Mouse (Mus musculus): ENCODE results near the gene Ruvbl1. TPM values are rescaled to one million over a fixed set of nuclear protein-coding genes. Genes with fewer than 3 reads are reported as not detected.

Gene Ruvbl1
- polyA plus RNA-seq, 2 experiments from 2014 or later, result 62.1 to 85.0 TPM

DNA sequence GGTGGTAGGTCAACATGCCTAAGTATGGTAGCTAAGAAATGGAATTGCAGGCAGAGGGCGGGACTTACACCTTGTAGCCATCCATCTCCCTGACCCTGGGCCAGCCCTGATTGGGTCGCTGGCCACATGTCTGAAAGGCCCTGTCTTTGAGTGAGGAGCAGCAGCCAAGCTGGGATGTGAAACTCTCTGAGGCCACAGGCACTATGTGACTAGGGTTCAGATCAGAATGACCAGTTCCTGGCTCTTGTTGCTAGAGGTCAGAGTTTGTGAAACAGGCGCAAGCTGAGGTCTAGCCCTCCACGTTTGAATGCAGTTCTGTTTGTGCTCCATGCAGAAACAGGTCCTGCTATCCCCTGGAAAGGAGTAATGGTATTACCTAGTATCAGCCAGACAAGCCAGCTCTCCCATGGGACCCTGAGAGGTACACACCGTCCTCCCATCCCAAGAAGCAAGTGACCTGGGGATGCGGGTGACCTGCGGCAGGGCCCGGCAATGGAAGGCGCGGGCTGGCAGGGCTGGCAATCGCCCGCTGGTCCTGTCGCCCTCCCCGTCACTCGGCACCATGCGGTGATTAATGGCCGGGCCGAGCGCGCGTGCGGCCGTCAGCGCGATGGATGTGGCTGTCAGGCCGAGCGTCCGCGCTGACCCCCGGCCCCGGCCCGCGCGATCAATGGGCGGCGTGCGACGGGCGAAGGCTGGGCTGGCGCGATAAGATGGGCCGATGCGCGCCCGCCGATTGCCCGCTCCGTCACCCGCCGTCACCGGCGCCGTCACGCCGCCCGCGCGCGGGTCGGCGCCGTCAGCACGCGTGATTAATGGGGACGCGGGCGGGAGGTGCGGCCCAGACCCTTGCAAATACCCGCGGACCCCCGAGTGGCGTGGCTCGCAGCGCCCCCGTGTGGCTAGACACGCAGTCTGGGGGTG, 34.5 kb downstream of the Ruvbl1 start:
- ATAC-seq, result peak; percentile 39

GRCm38 (mm10) chr6:88500405-88500767, 35.2 kb downstream of the Ruvbl1 start:
- peak; percentile 26 for ATAC-seq

DNA sequence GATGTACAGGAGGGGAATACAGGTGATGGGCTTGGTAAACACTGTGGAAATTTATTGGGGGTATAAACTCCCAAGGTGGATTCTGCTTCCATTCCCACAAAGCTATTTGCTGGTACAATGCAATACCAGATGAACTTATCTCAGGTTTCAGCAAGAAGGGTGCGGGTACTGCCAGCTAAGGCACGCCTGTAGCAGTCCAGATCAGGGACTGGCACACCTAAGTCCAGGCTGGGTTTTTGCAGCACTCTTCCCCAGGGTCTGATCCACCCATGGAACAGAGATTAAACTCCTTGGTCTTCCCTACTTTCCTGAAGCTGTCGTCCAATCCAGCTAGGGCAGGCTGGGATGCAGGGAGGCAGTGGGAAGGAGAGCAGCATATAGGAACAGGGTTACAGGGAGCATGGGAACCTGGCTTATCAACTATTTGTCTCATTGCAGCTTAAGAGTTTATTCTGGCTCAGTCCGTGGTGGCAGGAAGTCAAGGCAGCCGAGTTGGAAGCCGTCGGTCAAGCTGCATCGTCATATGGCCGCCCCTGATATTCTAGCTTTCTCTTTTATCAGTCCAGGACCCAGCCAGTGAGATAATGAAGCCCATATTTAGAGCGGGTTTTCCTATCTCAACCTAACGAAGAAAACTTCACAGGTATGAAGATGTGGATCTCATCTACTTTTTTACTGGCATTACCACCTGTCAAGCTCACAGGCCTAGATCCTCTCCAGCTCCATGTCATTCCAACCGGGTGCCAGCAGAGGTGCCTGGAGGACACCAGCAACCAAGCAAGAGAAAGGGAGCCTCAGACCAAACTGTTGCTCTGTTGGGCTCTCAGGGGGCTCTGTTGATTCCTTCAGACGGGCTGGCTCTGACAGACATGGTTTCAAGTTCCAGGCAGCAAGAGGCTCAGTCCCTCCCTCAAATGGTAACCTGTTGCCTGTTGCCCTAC, 37.1 kb downstream of the Ruvbl1 start:
- ATAC-seq, result no peak

DNA sequence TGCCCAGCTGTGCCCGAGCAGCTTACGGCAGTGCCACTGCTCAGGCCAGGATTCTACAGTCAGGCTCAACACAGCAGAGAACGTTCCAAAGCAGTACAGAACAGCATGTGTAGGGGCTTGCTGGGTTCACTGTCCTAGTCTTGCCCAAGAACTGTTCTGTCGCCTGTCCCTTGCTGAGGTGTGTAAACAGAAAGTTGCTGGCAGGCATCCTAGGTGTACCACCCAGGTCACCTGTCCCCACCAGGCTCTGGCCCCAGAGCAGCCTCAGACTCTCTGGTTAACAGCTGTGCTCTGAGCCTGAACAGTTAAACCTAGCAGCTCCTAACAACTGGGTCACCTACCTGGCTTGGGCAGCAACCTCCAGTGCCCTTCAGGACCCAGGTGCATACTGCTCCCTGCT, 37.8 kb downstream of the Ruvbl1 start:
- ATAC-seq, result no peak

- ATAC-seq, result no peak
These were observed 48.8 kb downstream of the Ruvbl1 start for GRCm38 (mm10) chr6:88513984-88514383.

DNA sequence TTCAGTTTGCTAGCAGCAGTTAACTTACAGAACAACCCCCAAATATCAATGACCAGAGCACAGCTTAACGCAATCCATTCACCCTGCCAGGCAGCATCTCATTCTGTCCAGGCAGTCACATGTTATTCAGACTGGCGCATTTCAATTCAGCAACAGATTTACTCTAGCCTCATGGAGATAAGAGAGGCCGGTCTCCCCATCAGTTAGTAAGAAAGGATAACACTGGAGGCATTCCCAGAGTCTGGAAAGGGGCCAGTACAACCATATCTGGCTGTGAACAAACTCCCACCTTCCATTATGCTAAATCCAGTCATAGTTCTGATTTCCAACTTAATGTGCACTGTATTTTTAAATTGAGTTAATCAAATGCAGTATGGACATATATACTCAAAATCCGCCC, 49.3 kb downstream of the Ruvbl1 start:
- no peak for ATAC-seq

GRCm38 (mm10) chr6:88515971-88516370, 50.8 kb downstream of the Ruvbl1 start:
- ATAC-seq, result no peak

- no peak for ATAC-seq
These were observed 51.5 kb downstream of the Ruvbl1 start for GRCm38 (mm10) chr6:88516667-88517066.

GRCm38 (mm10) chr6:88517701-88518403, 52.6 kb downstream of the Ruvbl1 start:
- ATAC-seq, result peak; percentile 1

- peak; percentile 93 for ATAC-seq
These were observed 53.4 kb downstream of the Ruvbl1 start, which contains the start of gene Sec61a1 for GRCm38 (mm10) chr6:88518404-88519263. Gene Sec61a1, minus strand, starts transcription at chr6:88518905.

DNA sequence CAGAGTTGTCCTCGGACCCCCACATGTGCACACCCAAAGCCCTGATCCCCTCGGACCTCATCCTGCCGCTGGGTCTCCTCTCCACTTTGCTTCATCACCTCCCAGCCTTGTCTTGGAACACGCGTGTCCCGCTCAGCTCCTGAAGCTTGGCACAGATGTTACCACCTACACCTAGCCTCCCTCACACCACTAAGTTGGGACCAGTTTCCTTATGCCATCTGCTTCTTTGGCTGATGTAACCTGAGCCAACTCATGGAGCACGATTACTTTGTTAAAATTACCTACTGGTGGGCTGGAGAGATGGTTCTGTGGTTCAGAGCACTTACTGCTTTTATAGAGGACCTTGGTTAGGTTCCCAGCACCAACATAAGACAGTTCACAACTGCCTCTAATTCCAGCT, 56.6 kb downstream of the Ruvbl1 start:
- ATAC-seq, result no peak

- no peak for ATAC-seq
These were observed 57.4 kb downstream of the Ruvbl1 start for GRCm38 (mm10) chr6:88522606-88523005.

GRCm38 (mm10) chr6:88523043-88523442, 57.8 kb downstream of the Ruvbl1 start:
- no peak for ATAC-seq

DNA sequence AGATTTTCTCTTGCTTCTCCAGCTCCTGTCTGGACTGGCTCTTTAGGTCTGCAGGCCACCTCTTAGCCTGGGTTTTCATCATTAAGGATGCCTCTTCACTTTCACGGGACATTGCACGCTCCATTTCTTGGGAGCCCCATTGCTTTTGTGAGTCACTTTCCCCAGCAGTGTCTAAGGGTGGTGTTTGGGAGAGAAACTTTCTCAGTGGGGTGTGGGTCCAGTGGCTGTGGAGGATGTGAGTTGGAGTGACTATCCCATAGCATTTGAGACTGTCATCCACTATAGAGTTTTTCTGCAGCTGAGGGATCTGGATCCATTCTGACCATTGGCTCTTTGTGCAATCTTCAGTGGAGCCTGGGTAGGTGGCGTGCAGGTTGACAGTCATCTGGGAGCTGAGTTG, 58.2 kb downstream of the Ruvbl1 start:
- ATAC-seq, result no peak

GRCm38 (mm10) chr6:88524056-88524455, 58.8 kb downstream of the Ruvbl1 start:
- no peak for ATAC-seq

- no peak for ATAC-seq
These were observed 65.1 kb downstream of the Ruvbl1 start for GRCm38 (mm10) chr6:88530306-88530705.

GRCm38 (mm10) chr6:88540093-88540755, 75.0 kb downstream of the Ruvbl1 start:
- no peak for ATAC-seq

DNA sequence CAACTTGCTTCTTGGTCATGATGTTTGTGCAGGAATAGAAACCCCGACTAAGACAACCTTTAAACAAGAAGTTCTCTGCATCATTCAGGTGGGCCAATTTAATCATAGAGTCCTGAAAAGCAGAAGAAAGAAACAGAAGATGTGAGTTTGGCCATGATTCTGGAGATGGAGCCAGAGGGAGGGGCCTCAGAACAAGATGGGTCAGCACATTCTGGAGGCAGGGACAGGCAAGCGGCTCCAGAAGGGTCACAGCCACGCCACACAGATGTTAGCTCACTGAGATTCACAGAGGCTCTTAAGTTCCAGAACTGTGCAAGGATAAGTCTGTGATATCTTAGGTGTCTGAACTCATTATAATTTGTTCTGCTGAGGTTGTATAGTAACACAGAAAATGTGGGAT, 79.0 kb downstream of the Ruvbl1 start:
- ATAC-seq, result no peak

- no peak for ATAC-seq
These were observed 79.6 kb downstream of the Ruvbl1 start for GRCm38 (mm10) chr6:88544644-88545396.

- ATAC-seq, result no peak
These were observed 80.2 kb downstream of the Ruvbl1 start for GRCm38 (mm10) chr6:88545397-88545790.
